Mouse (Mus musculus) lung, embryonic 16.5 days (tissue): Measurements from ENCODE around the gene Lztr1. TPM values are rescaled to one million over a fixed set of nuclear protein-coding genes. Genes with fewer than 3 reads are reported as not detected.

Experiments used
- ATAC-seq: fragments of 200-750 bp; cut with Nextera tagmentation; 2 replicates; pipeline ENCODE4 v1.8.0; 2017; ENCODE audit warnings: low read depth, mild to moderate bottlenecking, moderate library complexity
- H3K27ac ChIP-seq: fragments of 300-500 bp; sonication (generic); 2 replicates; pipeline ENCODE4 v1.5.1; 2014; ENCODE audit warnings: mild to moderate bottlenecking, control low read depth, low read length
- H3K27me3 ChIP-seq: fragments of 300-500 bp; sonication (generic); 2 replicates; pipeline ENCODE4 v1.6.1; 2014; ENCODE audit warnings: low read depth, low read length, mixed read lengths; ENCODE audit not compliant: control insufficient read depth, insufficient read depth
- H3K36me3 ChIP-seq: fragments of 300-500 bp; sonication (generic); 2 replicates; pipeline ENCODE4 v1.6.1; 2014; ENCODE audit warnings: low read length; ENCODE audit not compliant: control insufficient read depth, insufficient read depth
- H3K4me1 ChIP-seq: fragments of 300-500 bp; sonication (generic); replicated peaks from 2 replicates; pipeline ENCODE4 v1.6.1; 2014; ENCODE audit warnings: low read length, mixed read lengths; ENCODE audit not compliant: control insufficient read depth, insufficient read depth
- H3K4me2 ChIP-seq: fragments of 300-500 bp; sonication (generic); 2 replicates; pipeline ENCODE4 v1.6.1; 2014; ENCODE audit warnings: low read depth, low read length, control low read depth
- H3K4me3 ChIP-seq: fragments of 300-500 bp; sonication (generic); 2 replicates; pipeline ENCODE4 v1.5.1; 2014; ENCODE audit warnings: mild to moderate bottlenecking, low read length, control low read depth
- H3K9ac ChIP-seq: fragments of 300-500 bp; sonication (generic); 2 replicates; pipeline ENCODE4 v1.6.1; 2014; ENCODE audit warnings: low read length, control low read depth
- H3K9me3 ChIP-seq: fragments of 300-500 bp; sonication (generic); 2 replicates; pipeline ENCODE4 v1.6.1; 2016; ENCODE audit warnings: low read length; ENCODE audit not compliant: control insufficient read depth
- WGBS: fragments of 180-500 bp; shearing (Covaris S2); extraction: QIAGEN DNeasy Blood & Tissue Kit; methylation state at CpG from one replicate; pipeline ENCODE4 v1.1.7; 2014; 5-methylcytosine and 5-hydroxymethylcytosine counted together
- polyA plus RNA-seq: library from polyadenylated mRNA; unstranded; fragments of >200 nt; fragmentation: Nextera tagmentation; extraction: Ambion mirVana; gene quantifications from 2 replicates; pipeline ENCODE4 v1.2.1, GENCODE M21; 2015

The Lztr1 gene
- polyA plus RNA-seq, 1 experiment from 2014 or later, result 75.6 TPM

GRCm38 (mm10) chr16:17478331-17478943 is 30.1 kb upstream of the Lztr1 start:
- Histone ChIP-seq H3K4me1 (no peaks in the 10 kb centered on the region), H3K4me3 (no peak overlapping the region), H3K27ac (no peak overlapping the region), H3K9ac (no peak overlapping the region), H3K4me2 (no peak overlapping the region), H3K9me3 (no peaks in the 10 kb centered on the region), H3K36me3 (peaks cover 6% of the 10 kb centered on the region; the same call in 1 of the 2 replicates), H3K27me3 (no peaks in the 10 kb centered on the region)
- ATAC-seq, result no peak
- WGBS, result 71% methylated on average over 4 of the region's 4 CpGs

GRCm38 (mm10) chr16:17481465-17481864 is 27.0 kb upstream of the Lztr1 start:
- ATAC-seq, result no peak
- Histone ChIP-seq H3K4me1 (no peaks in the 10 kb centered on the region), H3K4me2 (no peak overlapping the region), H3K4me3 (no peak overlapping the region), H3K27ac (no peak overlapping the region), H3K9me3 (no peaks in the 10 kb centered on the region), H3K27me3 (no peaks in the 10 kb centered on the region), H3K36me3 (peaks cover 22% of the 10 kb centered on the region), H3K9ac (no peak overlapping the region)
- 70% methylated on average over 2 of the region's 2 CpGs for WGBS

GRCm38 (mm10) chr16:17486505-17486904 is 22.0 kb upstream of the Lztr1 start:
- Histone ChIP-seq H3K36me3 (peaks cover 22% of the 10 kb centered on the region), H3K4me2 (no peak overlapping the region), H3K27ac (no peak overlapping the region), H3K4me3 (no peak overlapping the region), H3K4me1 (peaks cover 4% of the 10 kb centered on the region), H3K9ac (no peak overlapping the region), H3K9me3 (no peaks in the 10 kb centered on the region), H3K27me3 (peaks cover 5% of the 10 kb centered on the region; the same call in 1 of the 2 replicates)
- 25% methylated on average over 3 of the region's 3 CpGs for WGBS
- no peak for ATAC-seq

DNA sequence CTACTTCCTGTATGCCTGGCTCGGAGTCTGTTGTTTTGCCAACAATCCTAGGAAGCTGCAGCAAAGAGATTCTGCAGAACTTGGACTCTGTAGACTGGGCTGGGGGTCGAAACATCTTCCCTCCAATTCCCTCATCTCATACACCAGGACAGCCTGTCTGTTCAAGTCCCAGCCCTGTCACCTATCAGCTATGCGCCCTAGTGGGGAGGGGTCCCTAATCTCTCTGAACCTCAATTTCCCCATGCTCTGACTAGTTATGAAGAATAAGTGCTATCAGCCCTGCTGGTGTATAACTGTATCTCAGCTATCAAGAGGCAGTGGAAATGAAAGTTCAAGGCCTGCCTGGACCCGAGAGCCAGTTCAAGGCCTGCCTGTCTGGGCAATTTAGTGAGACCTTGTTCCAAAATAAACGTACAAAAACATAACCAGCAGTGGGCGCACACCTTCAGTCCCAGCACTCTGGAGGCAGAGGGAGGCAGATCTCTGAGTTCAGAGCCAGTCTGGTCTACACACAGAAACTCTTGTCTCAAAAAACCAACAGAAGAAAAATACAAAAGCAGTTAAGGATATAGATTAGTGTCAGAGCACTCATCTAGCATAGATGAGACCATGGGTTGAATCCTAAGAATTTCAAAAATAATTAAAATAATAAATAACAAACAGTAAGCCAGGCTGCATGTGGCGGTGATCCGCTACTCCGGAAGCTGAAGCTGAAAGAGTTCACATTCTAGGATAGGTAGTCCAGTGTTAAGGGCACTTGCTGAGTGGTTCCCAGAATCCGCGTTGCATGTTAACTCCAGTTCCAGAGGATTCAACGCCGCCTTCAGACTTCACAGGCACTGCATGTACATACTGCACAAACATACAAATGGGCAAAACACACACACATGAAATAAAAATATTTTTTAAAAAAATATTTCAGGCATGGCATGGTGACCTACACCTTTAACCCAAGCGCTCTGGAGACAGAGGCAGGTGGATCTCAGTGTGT is 19.7 kb upstream of the Lztr1 start:
- H3K9ac ChIP-seq, result no peak overlapping the region; the same call in 1 of the 2 replicates
- WGBS, result 42% methylated on average over 14 of the region's 14 CpGs

GRCm38 (mm10) chr16:17489469-17490111 is 18.9 kb upstream of the Lztr1 start, which contains the start of gene Aifm3:
TSS of gene Aifm3 (plus strand) at chr16:17489611.
- peaks cover 7% of the 10 kb centered on the region for H3K36me3 ChIP-seq
- peak within 1 kb of the TSS; percentile 52 for H3K4me3 ChIP-seq
- H3K9ac ChIP-seq, result peak within 1 kb of the TSS; percentile 63
- ATAC-seq, result peak; percentile 83
- H3K4me2 ChIP-seq, result peak within 1 kb of the TSS; percentile 85
- peaks cover 4% of the 10 kb centered on the region for H3K4me1 ChIP-seq
- H3K9me3 ChIP-seq, result no peaks in the 10 kb centered on the region
- WGBS, result 1% methylated on average over 46 of the region's 47 CpGs
- H3K27ac ChIP-seq, result no peak within 1 kb of the TSS
- H3K27me3 ChIP-seq, result peaks cover 5% of the 10 kb centered on the region; the same call in 1 of the 2 replicates

More for the DNA sequence above, 19.7 kb upstream of the Lztr1 start:
- H3K36me3 ChIP-seq, result peaks cover 15% of the 10 kb centered on the region
- H3K27ac ChIP-seq, result no peak overlapping the region
- peaks cover 4% of the 10 kb centered on the region for H3K4me1 ChIP-seq
- H3K27me3 ChIP-seq, result peaks cover 5% of the 10 kb centered on the region; the same call in 1 of the 2 replicates
- H3K9me3 ChIP-seq, result no peaks in the 10 kb centered on the region
- 0 out of 2 replicates have a peak, but pooled peaks have one; percentile 1 for ATAC-seq
- peak overlapping the region; percentile 52 for H3K4me3 ChIP-seq
- peak overlapping the region; percentile 85 for H3K4me2 ChIP-seq

DNA sequence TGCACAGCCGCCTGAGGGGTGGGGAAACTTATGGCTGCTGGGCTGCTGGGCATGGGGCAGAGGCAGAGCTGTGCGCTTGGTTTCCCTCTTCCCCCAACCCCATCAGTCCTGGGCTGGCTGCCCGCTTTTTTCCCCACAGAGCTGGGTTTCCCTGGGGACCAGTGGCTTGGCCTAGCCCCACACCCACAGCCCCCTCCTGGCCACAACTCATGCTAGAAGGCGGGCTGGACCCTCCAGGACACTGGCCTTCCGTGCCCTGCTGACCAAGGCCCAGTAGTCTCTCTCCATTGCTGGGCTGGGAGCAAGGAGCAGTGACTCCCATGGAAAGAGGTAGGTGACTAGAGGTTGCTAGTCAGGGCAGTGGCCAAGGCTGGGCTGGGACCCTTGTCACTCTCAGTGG is 17.3 kb upstream of the Lztr1 start:
- Histone ChIP-seq H3K27ac (no peak overlapping the region), H3K4me3 (no peak overlapping the region), H3K9ac (no peak overlapping the region), H3K9me3 (no peaks in the 10 kb centered on the region), H3K36me3 (peaks cover 4% of the 10 kb centered on the region; the same call in 1 of the 2 replicates), H3K4me1 (peaks cover 4% of the 10 kb centered on the region), H3K27me3 (peaks cover 5% of the 10 kb centered on the region; the same call in 1 of the 2 replicates), H3K4me2 (no peak overlapping the region)
- no peak for ATAC-seq
- WGBS, result 83% methylated on average over 5 of the region's 5 CpGs

DNA sequence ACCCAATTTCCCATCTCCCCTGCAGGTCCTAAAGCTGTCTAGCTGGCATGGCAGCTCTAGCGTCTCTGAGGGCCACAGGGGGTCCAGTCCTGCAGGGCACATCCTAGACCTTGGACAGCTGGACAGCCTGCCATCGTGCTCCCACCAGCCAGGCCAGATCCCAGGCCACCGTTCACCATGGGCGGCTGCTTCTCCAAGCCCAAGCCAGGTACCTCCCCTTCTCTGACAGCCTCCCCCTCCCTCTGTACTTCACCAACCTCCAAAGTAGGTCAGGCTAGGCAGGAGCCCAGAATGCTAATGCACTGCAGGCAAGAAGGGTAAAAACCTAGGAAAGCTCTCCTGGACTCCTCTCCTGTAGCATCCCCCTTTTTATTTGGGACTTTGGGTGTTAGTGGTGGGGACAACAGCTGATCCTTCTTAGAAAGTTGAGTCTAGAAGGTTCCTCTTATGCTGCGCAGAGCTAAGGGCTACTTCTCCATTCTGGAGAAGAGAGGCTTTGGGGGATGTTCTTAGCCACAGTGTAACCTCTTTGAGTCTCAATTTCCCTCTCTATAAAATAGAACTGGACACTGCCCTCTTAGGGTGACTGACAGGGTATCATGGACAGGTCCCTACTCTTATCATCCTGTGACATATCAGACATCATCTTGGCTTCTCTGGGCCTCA is 16.5 kb upstream of the Lztr1 start:
- WGBS, result 70% methylated on average over 5 of the region's 5 CpGs
- ATAC-seq, result no peak
- H3K36me3 ChIP-seq, result no peaks in the 10 kb centered on the region

GRCm38 (mm10) chr16:17496499-17497305 is 11.8 kb upstream of the Lztr1 start:
- no peaks in the 10 kb centered on the region for H3K36me3 ChIP-seq
- no peak overlapping the region for H3K4me3 ChIP-seq
- no peaks in the 10 kb centered on the region for H3K27me3 ChIP-seq
- H3K27ac ChIP-seq, result no peak overlapping the region
- H3K9ac ChIP-seq, result no peak overlapping the region
- peak; percentile 27; the same call in 1 of the 2 replicates for ATAC-seq
- no peak overlapping the region for H3K4me2 ChIP-seq
- no peaks in the 10 kb centered on the region for H3K9me3 ChIP-seq
- peaks cover 7% of the 10 kb centered on the region; the same call in 1 of the 2 replicates for H3K4me1 ChIP-seq
- 49% methylated on average over 2 of the region's 2 CpGs for WGBS

More for the DNA sequence above, 16.5 kb upstream of the Lztr1 start:
- Histone ChIP-seq H3K9me3 (no peaks in the 10 kb centered on the region), H3K27ac (no peak overlapping the region), H3K9ac (no peak overlapping the region), H3K4me3 (no peak overlapping the region), H3K4me1 (peaks cover 8% of the 10 kb centered on the region), H3K4me2 (no peak overlapping the region), H3K27me3 (peaks cover 5% of the 10 kb centered on the region; the same call in 1 of the 2 replicates)
